Mouse (Mus musculus) CH12.LX (cell line): ENCODE measurements around the gene Nrf1. TPM values are rescaled to one million over a fixed set of nuclear protein-coding genes. Genes with fewer than 3 reads are reported as not detected.

Source experiments
- DNase-seq: peaks from one replicate; pipeline ENCODE4 v3.0.0-alpha.2; 2013; ENCODE audit errors: extremely low read depth
- H3K27ac ChIP-seq: 2 replicates; pipeline ENCODE4 v1.5.1; 2012; ENCODE audit warnings: low read depth, mild to moderate bottlenecking, control low read depth, moderate library complexity; ENCODE audit not compliant: insufficient read depth
- H3K27me3 ChIP-seq: replicated peaks from 2 replicates; pipeline ENCODE3; 2012; ENCODE audit warnings: inconsistent platforms
- H3K36me3 ChIP-seq, 2 experiments: replicated peaks in 1 of 2; 2 replicates each; pipeline versions ENCODE3 to v1.6.1; 2012; ENCODE audit warnings: inconsistent platforms in 1 of 2, low read length in 1 of 2, mild to moderate bottlenecking in 1 of 2, mixed read lengths in 1 of 2, moderate library complexity in 1 of 2; ENCODE audit not compliant: control insufficient read depth in 1 of 2, insufficient read depth in 1 of 2
- H3K4me1 ChIP-seq, 2 experiments: 2 replicates each; pipeline ENCODE4 v1.6.1; 2012; ENCODE audit warnings: inconsistent platforms in 1 of 2, moderate library complexity in 1 of 2; ENCODE audit not compliant: insufficient read depth in 2 of 2, control insufficient read depth in 1 of 2
- H3K4me2 ChIP-seq: 2 replicates; pipeline ENCODE4 v1.6.1; 2012; ENCODE audit warnings: low read depth, mild to moderate bottlenecking, control low read depth; ENCODE audit not compliant: poor library complexity, insufficient read depth, severe bottlenecking
- H3K4me3 ChIP-seq, 3 experiments: fragments of 150-350 bp in 1 of 3; sonication (generic) in 1 of 3; replicated peaks in 1 of 3; 2 replicates each; pipeline versions ENCODE3 to v1.5.1; 2011 to 2012; ENCODE audit warnings: low read depth in 2 of 3, low read length in 2 of 3, mild to moderate bottlenecking in 2 of 3, moderate library complexity in 2 of 3, control low read depth in 1 of 3, improper control_type of control experiment in 1 of 3, inconsistent platforms in 1 of 3, mixed read lengths in 1 of 3; ENCODE audit not compliant: poor library complexity in 1 of 3
- H3K79me2 ChIP-seq: replicated peaks from 2 replicates; pipeline ENCODE4 v1.6.1; 2012; ENCODE audit warnings: mild to moderate bottlenecking, moderate library complexity; ENCODE audit not compliant: control insufficient read depth, poor library complexity, insufficient read depth, severe bottlenecking; ENCODE audit errors: extremely low read depth
- H3K9ac ChIP-seq: 2 replicates; pipeline ENCODE4 v1.6.1; 2012; ENCODE audit warnings: low read depth, mild to moderate bottlenecking, control low read depth, moderate library complexity; ENCODE audit not compliant: insufficient read depth
- H3K9me3 ChIP-seq: replicated peaks from 2 replicates; pipeline ENCODE3; 2012; ENCODE audit warnings: low read length, inconsistent platforms, mixed read lengths
- CTCF ChIP-seq, 2 experiments: IDR thresholded peaks in 1 of 2; conservative IDR thresholded peaks in 1 of 2; 2 replicates each; pipeline ENCODE4 v1.5.1; 2011 to 2012; ENCODE audit warnings: low read depth in 2 of 2, low read length in 2 of 2, improper control_type of control experiment in 1 of 2, inconsistent platforms in 1 of 2, mild to moderate bottlenecking in 1 of 2, moderate library complexity in 1 of 2
- E2F4 ChIP-seq: IDR thresholded peaks from 2 replicates; pipeline ENCODE4 v1.6.1; 2011; ENCODE audit warnings: low read depth, low read length, improper control_type of control experiment; ENCODE audit not compliant: insufficient replicate concordance
- EP300 ChIP-seq: IDR thresholded peaks from 2 replicates; pipeline ENCODE4 v1.6.1; 2011; ENCODE audit warnings: low read length, improper control_type of control experiment
- ETS1 ChIP-seq: conservative IDR thresholded peaks from 2 replicates; pipeline ENCODE4 v1.6.1; 2012; ENCODE audit warnings: low read depth, mild to moderate bottlenecking, inconsistent platforms, low read length, improper control_type of control experiment, moderate library complexity
- GABPA ChIP-seq: IDR thresholded peaks from 2 replicates; pipeline ENCODE4 v1.6.1; 2012; ENCODE audit warnings: low read depth, low read length, improper control_type of control experiment, inconsistent platforms; ENCODE audit not compliant: insufficient replicate concordance
- IRF4 ChIP-seq: IDR thresholded peaks from 2 replicates; pipeline ENCODE4 v1.6.1; 2014; ENCODE audit warnings: low read depth, mild to moderate bottlenecking, inconsistent platforms, low read length, improper control_type of control experiment
- JUND ChIP-seq: conservative IDR thresholded peaks from 2 replicates; pipeline ENCODE4 v1.6.1; 2011; ENCODE audit warnings: low read depth, low read length, improper control_type of control experiment
- MAFK ChIP-seq: IDR thresholded peaks from 2 replicates; pipeline ENCODE4 v1.6.1; 2011; ENCODE audit warnings: low read length, improper control_type of control experiment; ENCODE audit not compliant: insufficient replicate concordance
- MAX ChIP-seq: IDR thresholded peaks from 2 replicates; pipeline ENCODE4 v1.6.1; 2011; ENCODE audit warnings: low read length, improper control_type of control experiment
- MAZ ChIP-seq: IDR thresholded peaks from 2 replicates; pipeline ENCODE4 v1.6.1; 2012; ENCODE audit warnings: low read depth, mild to moderate bottlenecking, inconsistent platforms, low read length, improper control_type of control experiment, moderate library complexity
- MYC ChIP-seq: IDR thresholded peaks from 2 replicates; pipeline ENCODE4 v1.6.1; 2011; ENCODE audit warnings: low read depth, mild to moderate bottlenecking, improper control_type of control experiment, low read length
- NELFE ChIP-seq: IDR thresholded peaks from 2 replicates; pipeline ENCODE4 v1.6.1; 2011; ENCODE audit warnings: low read depth, low read length, improper control_type of control experiment
- NRF1 ChIP-seq: IDR thresholded peaks from 2 replicates; pipeline ENCODE4 v1.6.1; 2014; ENCODE audit warnings: low read depth, mild to moderate bottlenecking, inconsistent platforms, low read length, improper control_type of control experiment, moderate library complexity
- POLR2AphosphoS2 ChIP-seq: IDR thresholded peaks from 2 replicates; pipeline ENCODE4 v1.6.1; 2011; ENCODE audit warnings: low read depth, low read length, improper control_type of control experiment
- RAD21 ChIP-seq: IDR thresholded peaks from 2 replicates; pipeline ENCODE4 v1.6.1; 2011; ENCODE audit warnings: low read depth, mild to moderate bottlenecking, low read length, improper control_type of control experiment, moderate library complexity
- RCOR1 ChIP-seq: conservative IDR thresholded peaks from 2 replicates; pipeline ENCODE4 v1.6.1; 2012; ENCODE audit warnings: low read depth, mild to moderate bottlenecking, inconsistent platforms, low read length, improper control_type of control experiment
- SIN3A ChIP-seq: IDR thresholded peaks from 2 replicates; pipeline ENCODE4 v1.6.1; 2012; ENCODE audit warnings: low read length, improper control_type of control experiment, inconsistent platforms
- SMC3 ChIP-seq: IDR thresholded peaks from 2 replicates; pipeline ENCODE4 v1.6.1; 2011; ENCODE audit warnings: low read depth, low read length, improper control_type of control experiment
- TBP ChIP-seq: conservative IDR thresholded peaks from 2 replicates; pipeline ENCODE4 v1.6.1; 2011; ENCODE audit warnings: low read depth, low read length, improper control_type of control experiment
- USF1 ChIP-seq: IDR thresholded peaks from 2 replicates; pipeline ENCODE4 v1.6.1; 2014; ENCODE audit warnings: low read depth, mild to moderate bottlenecking, inconsistent platforms, low read length, improper control_type of control experiment
- USF2 ChIP-seq: conservative IDR thresholded peaks from 2 replicates; pipeline ENCODE4 v1.6.1; 2011; ENCODE audit warnings: low read depth, low read length, improper control_type of control experiment
- ZC3H11A ChIP-seq: IDR thresholded peaks from 2 replicates; pipeline ENCODE4 v1.6.1; 2012; ENCODE audit warnings: low read depth, mild to moderate bottlenecking, inconsistent platforms, low read length, improper control_type of control experiment
- ZMIZ1 ChIP-seq: IDR thresholded peaks from 2 replicates; pipeline ENCODE4 v1.6.1; 2012; ENCODE audit warnings: low read depth, mild to moderate bottlenecking, inconsistent platforms, low read length, improper control_type of control experiment
- ZNF384 ChIP-seq: IDR thresholded peaks from 2 replicates; pipeline ENCODE4 v1.6.1; 2012; ENCODE audit warnings: low read depth, low read length, improper control_type of control experiment, inconsistent platforms
- dilution Hi-C: fragments of 300-500 bp; cut with MboI; formaldehyde crosslinking; loops from 2 replicates; pipeline ENCODE4 v1.14.3; 2020; ENCODE audit warnings: low sequenced_read_pairs; ENCODE audit not compliant: extremely low pct_unique_long_range_greater_than_20kb, extremely low pct_ligation_motif_present
- in situ Hi-C: fragments of 300-500 bp; cut with MboI; formaldehyde crosslinking; loops from 3 replicates; pipeline ENCODE4 v1.14.3; 2019; ENCODE audit warnings: low sequenced_read_pairs, low pct_ligation_motif_present, low pct_unique_long_range_greater_than_20kb, mixed read lengths
- polyA plus RNA-seq: library from polyadenylated mRNA; unstranded; fragments of >175 nt; gene quantifications from 2 replicates; pipeline ENCODE4 v1.2.1, GENCODE M21; 2012; ENCODE audit warnings: low read depth; ENCODE audit not compliant: insufficient read length
- total RNA-seq, 2 experiments: library from RNA; depleted of rRNA; stranded (reverse); fragments of 300-350 nt in 1 of 2; fragments of >200 nt in 1 of 2; gene quantifications; 2 replicates each; pipeline ENCODE4 v1.2.3; 2012 to 2014

Nrf1 gene
- total and polyA plus RNA-seq, 3 experiments = 43.6 to 74.6 (median 51.3) TPM

- no peak overlapping the region for H3K4me2 ChIP-seq
- H3K79me2 ChIP-seq = no peaks in the 10 kb centered on the region
- dilution Hi-C loops (no loop called here), in situ Hi-C loops (no loop called here)
- no peak overlapping the region for H3K27ac ChIP-seq
- no peaks in the 10 kb centered on the region for H3K36me3 ChIP-seq
- TF ChIP-seq SMC3 = no peak
- TF ChIP-seq MAX = no peak
- no peak for TF ChIP-seq NELFE
- no peak for TF ChIP-seq POLR2AphosphoS2
- TF ChIP-seq ZMIZ1 = no peak
- no peak for TF ChIP-seq E2F4
- no peak for TF ChIP-seq CTCF (conservative IDR thresholded peaks at IDR 0.05 in 1 of 2, IDR thresholded peaks at IDR 0.05 in 1 of 2; ENCODE audit: low read depth in 2 of 2, low read length in 2 of 2)
- no peak for TF ChIP-seq GABPA
- TF ChIP-seq RCOR1 = no peak
- no peak for TF ChIP-seq ETS1
- TF ChIP-seq ZNF384 = no peak
- no peak for TF ChIP-seq ZC3H11A
- no peaks in the 10 kb centered on the region for H3K27me3 ChIP-seq
- H3K9ac ChIP-seq = no peak overlapping the region
- no peak overlapping the region for H3K4me3 ChIP-seq
- H3K9me3 ChIP-seq = no peaks in the 10 kb centered on the region
- H3K4me1 ChIP-seq = no peaks in the 10 kb centered on the region
- DNase-seq = no peak
Observed at GRCm38 (mm10) chr6:29998140-29998539, 49.6 kb upstream of the Nrf1 start.

GRCm38 (mm10) chr6:29998771-29999170 lies 49.0 kb upstream of the Nrf1 start:
- no peak for TF ChIP-seq MYC
- no peak overlapping the region for H3K9ac ChIP-seq

GRCm38 (mm10) chr6:30002628-30003027 lies 45.2 kb upstream of the Nrf1 start:
- peak overlapping the region in 1 of 3 experiments; percentile 18 for H3K4me3 ChIP-seq
- H3K4me1 ChIP-seq = peaks cover 0 to 4% of the 10 kb centered on the region in 2 experiments; a peak in 2 of 4 replicates
- H3K9ac ChIP-seq = no peak overlapping the region
- H3K9me3 ChIP-seq = no peaks in the 10 kb centered on the region
- in situ Hi-C loops (no loop called here), dilution Hi-C loops (no loop called here)
- no peak for DNase-seq
- H3K27ac ChIP-seq = no peak overlapping the region
- H3K27me3 ChIP-seq = no peaks in the 10 kb centered on the region
- H3K36me3 ChIP-seq = no peaks in the 10 kb centered on the region
- H3K4me2 ChIP-seq = peak overlapping the region; percentile 76
- no peak for TF ChIP-seq JUND
- TF ChIP-seq TBP = no peak
- TF ChIP-seq E2F4 = no peak
- no peak for TF ChIP-seq USF2
- TF ChIP-seq EP300 = no peak
- no peak for TF ChIP-seq GABPA
- TF ChIP-seq ETS1 = no peak
- TF ChIP-seq RAD21 = no peak
- no peak for TF ChIP-seq USF1
- no peak for TF ChIP-seq IRF4
- TF ChIP-seq RCOR1 = no peak
- TF ChIP-seq MAFK = no peak
- TF ChIP-seq SIN3A = no peak
- no peak for TF ChIP-seq MAZ
- TF ChIP-seq NRF1 = no peak
- H3K79me2 ChIP-seq = no peaks in the 10 kb centered on the region

More at GRCm38 (mm10) chr6:29998771-29999170, 49.0 kb upstream of the Nrf1 start:
- Histone ChIP-seq H3K9me3 (no peaks in the 10 kb centered on the region), H3K27ac (no peak overlapping the region), H3K4me3 (no peak overlapping the region), H3K79me2 (no peaks in the 10 kb centered on the region), H3K4me2 (no peak overlapping the region), H3K4me1 (no peaks in the 10 kb centered on the region), H3K27me3 (no peaks in the 10 kb centered on the region), H3K36me3 (no peaks in the 10 kb centered on the region)
- in situ Hi-C loops (no loop called here), dilution Hi-C loops (no loop called here)
- no peak for DNase-seq
